Mouse (Mus musculus) E14TG2a.4 (cell line): ENCODE results near the gene Mamstr.

Experiments
- CTCF ChIP-seq: conservative IDR thresholded peaks from 2 replicates; pipeline ENCODE4 v1.5.1; 2014; ENCODE audit warnings: low read length
- NANOG ChIP-seq: IDR thresholded peaks from 2 replicates; pipeline ENCODE4 v1.6.1; 2014; ENCODE audit warnings: borderline replicate concordance, low read length, mixed read lengths
- POU5F1 ChIP-seq: IDR thresholded peaks from 2 replicates; pipeline ENCODE4 v1.6.1; 2014; ENCODE audit warnings: low read length, borderline replicate concordance

- TF ChIP-seq CTCF (no peak), NANOG (no peak), POU5F1 (no peak)
Measured at GRCm38 (mm10) chr7:45642083-45642482, 2.3 kb downstream of the Mamstr start.
